Mouse (Mus musculus): ENCODE measurements around the gene Pex5l.

Gene Pex5l

DNA sequence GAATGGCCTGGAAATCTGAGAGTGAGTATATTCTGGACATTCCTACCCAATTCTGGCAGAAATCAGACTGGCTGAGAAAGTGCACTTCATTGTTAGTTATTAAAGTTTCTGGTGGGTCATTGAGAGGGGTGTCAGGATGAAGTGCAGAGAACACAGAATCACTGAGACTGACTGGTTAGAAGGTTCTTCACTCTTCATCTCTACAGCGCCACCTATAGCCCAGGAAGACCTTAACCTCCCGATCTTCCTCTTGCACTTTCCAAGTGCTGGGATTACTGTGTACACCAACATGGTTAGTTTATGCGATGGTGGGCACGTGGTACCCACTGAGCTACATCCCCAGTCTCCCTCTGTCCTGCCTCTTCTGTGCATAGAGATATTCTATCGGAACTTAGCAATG is 195.6 kb downstream of the Pex5l start:
- DNase-seq (ENCODE audit: low spot score in 2 of 2): no peak

DNA sequence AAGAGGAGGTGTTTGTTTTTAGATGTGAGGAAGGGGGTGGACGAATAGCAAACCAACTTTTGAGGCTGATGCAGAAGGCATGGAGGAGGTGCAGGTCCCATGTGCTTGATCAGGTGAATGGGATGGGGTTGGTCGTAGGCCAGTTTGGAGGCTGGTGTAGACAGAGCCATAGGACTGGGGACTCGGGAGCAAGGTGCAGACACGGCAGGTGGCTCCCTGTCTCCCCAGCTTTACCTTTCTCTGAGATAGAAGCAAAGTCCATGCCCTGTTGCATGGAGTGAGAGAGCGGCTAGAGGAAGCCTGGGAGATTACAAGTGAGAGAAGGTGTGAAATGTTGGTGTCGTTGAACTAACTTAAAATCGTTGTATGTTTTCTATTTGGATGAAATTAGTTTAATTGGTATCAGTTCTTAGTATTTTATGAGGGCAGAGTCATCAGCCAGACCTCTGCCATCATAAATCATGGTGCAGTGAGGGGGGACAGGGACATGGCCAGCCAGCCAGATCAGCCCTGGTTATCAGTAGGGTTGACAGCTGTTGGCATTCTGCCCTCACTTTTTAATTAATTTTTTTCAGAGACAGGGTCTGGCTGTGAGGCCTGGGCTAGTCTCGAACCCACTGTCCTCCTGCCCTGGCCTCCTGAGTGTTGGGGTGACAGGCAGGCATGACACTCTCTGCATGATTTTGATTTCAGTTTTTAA is 203.1 kb downstream of the Pex5l start:
- DNase-seq (ENCODE audit: low spot score in 2 of 2): no peak

DNA sequence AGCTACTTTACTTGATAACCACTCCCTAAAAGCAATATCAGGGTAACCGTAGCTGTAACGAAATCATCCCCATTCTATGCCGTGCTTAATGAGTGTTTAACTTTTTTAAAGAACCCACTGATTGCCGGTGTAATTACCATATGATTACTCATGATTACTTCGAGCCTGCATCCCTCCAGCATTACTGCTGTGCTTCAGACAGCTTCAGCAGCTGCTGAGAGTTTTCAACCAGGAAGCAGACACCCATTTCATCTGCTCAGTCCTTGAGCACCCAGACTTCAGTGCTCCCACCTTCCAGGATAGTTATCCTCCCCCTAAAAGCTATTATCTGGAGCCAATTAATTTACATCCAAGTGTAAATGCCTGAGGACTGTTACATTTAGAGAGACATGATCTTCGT is 218.9 kb downstream of the Pex5l start:
- DNase-seq (ENCODE audit: low spot score in 2 of 2): no peak

DNA sequence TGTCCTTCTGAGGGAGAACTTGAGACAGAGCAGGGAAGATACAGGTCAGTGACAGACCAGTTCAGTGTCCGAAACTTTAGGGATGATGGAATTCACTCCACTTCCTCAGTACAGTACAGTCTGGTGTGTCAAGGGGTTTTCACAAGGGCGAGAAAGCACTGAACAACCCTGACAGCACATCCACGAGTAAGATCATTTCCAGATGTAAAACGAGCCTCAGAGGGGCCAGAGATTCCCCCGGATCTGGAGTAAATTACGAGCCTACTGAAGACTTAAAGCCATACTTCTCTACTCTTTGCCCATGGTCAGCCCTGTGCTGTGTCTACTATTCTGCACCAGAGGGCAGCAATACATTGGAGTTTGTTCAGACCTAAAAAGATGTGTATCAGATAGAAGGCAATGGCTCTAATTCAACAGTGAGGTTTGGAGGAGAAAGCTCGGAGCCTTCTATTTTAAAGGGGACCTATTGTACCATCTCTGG is 232.9 kb downstream of the Pex5l start:
- no peak for DNase-seq (ENCODE audit: low spot score in 2 of 2)

DNA sequence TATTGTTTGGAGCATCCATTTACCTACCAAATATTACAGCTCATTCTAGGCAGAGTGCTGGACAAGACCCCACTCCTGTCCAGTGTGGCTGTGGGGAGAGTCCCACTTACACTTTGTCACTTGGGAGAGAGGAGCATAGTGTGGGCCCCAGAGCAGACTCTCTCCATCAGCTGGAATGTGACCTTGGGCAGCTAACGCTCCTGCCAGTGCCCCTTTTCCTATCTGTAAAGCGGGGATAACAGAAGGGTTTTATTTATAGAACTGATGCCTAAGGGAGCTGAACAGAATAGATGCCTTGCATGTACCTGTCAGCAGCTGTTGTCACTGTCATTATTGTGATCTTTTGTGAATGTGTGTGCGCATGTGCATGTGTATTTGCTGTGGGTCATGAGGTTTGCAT is 234.6 kb downstream of the Pex5l start:
- DNase-seq (ENCODE audit: low spot score in 2 of 2): no peak

DNA sequence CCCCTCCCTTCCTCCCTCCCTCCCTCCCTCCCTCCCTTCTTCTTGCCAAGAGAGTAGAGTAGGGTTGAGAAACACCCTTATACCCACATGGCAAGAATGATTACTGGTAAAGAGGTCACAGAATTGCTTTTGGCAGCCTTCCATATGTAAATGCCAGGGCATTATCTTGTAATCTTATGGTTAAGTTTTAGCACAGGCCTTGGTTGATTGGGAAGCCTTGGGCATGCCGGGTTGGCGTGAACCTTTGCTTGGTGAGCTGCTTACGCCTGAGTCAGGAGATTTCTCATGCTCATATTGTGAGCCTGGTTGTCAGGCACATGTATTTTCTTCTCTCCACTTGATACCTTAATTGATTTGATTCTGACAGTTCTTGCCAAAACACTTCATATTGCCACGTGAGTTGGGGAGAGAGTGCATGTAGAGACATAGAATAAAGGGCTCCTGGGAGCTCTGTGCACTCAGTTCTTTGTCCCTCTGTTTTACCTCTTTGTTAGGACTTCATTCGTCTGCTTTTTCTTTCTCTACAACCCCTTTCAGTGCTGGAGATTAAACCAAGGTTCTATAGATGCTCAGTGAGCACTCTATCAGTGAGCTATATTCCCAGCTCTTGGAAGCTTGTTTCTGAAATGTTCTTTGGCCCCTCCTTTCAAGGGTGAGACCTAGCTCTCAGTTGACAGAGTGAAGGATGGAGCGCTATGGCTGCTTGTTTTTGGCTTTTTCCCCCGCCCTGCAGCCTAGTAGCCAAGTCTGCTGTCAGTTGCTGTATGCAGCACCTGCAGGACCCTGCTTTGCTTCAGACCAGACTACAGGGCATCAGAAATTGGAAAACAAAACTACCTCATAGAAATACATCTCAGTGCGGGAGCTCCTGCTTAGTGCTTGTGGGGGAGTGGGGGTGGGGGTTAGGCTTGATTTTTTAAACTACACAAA is 236.9 kb downstream of the Pex5l start:
- DNase-seq (ENCODE audit: low spot score in 2 of 2): no peak

DNA sequence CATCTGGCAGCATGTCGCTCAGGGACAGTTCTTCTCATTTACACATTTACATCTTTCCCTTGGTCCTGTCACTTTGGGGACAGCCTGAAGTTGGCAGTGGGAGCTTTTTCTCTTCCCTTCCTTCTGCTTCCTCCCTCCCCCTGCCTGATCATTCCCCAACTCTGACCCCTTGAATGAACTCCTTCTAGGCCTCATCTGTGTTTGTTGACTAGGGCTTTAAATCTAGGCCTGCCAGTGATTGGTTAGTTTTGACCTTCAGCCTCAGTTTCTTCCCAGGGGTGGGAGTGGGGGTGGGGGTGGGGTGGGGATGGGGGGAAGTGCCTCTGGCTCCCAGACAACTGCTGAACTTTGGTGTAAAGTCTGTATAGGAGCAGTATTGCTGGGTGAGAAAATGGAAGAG is 238.4 kb downstream of the Pex5l start:
- DNase-seq (ENCODE audit: low spot score in 2 of 2): no peak

DNA sequence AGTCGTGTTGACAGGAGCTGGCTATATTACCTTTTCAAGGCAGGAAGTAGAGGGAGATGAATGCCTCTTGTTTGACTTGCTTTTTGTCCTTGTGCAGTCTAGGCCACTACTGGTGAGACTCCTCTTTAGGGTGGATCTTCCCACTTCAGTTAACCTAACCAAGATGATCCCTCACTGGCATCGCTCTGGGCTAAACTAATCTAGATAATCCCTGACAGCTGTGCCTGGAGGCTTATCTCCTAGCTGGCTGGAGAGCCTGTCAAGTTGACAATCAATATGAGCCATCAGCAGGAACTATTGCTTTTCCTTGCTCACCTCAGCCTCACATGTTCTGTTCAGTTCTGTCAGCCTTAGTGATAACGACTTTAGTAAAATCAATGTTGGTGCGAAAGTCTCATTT is 239.6 kb downstream of the Pex5l start:
- no peak for DNase-seq (ENCODE audit: low spot score in 2 of 2)

Data from spleen, postnatal 14 days (tissue).